Mouse (Mus musculus) cerebellum, adult 2 months (tissue): ENCODE data around the gene Btg4. TPM values are rescaled to one million over a fixed set of nuclear protein-coding genes. Genes with fewer than 3 reads are reported as not detected.

ENCODE experiments used
- DNase-seq, 2 experiments: peaks; one replicate each; pipeline ENCODE4 v3.0.0; 2021
- H3K27ac ChIP-seq: fragments of 200-500 bp; 2 replicates; pipeline ENCODE4 v1.5.1; 2012; ENCODE audit warnings: low read length, control low read depth, inconsistent platforms; ENCODE audit not compliant: insufficient read depth
- H3K27me3 ChIP-seq: fragments of 200-500 bp; 2 replicates; pipeline ENCODE4 v1.6.1; 2012; ENCODE audit warnings: inconsistent platforms, mild to moderate bottlenecking, low read length, moderate library complexity; ENCODE audit not compliant: control insufficient read depth, insufficient read depth
- H3K4me1 ChIP-seq: fragments of 200-500 bp; 2 replicates; pipeline ENCODE4 v1.6.1; 2011; ENCODE audit warnings: low read length; ENCODE audit not compliant: control insufficient read depth, insufficient read depth
- H3K4me3 ChIP-seq: fragments of 200-500 bp; replicated peaks from 2 replicates; pipeline ENCODE3; 2011; ENCODE audit warnings: mild to moderate bottlenecking, low read depth, low read length, control low read depth; ENCODE audit not compliant: insufficient read depth
- CTCF ChIP-seq: fragments of 200-500 bp; IDR thresholded peaks from 2 replicates; pipeline ENCODE4 v1.5.1; 2011; ENCODE audit warnings: low read depth, mild to moderate bottlenecking, control low read depth, low read length, moderate library complexity, borderline replicate concordance; ENCODE audit not compliant: insufficient read depth
- POLR2A ChIP-seq: fragments of 200-500 bp; IDR thresholded peaks from 2 replicates; pipeline ENCODE4 v1.6.1; 2011; ENCODE audit warnings: low read length, control low read depth, borderline replicate concordance; ENCODE audit not compliant: insufficient read depth
- WGBS: fragments of 180-500 bp; shearing (Covaris S2); methylation state at CpG from one replicate; pipeline ENCODE4 v1.1.7; 2018; 5-methylcytosine and 5-hydroxymethylcytosine counted together
- polyA plus RNA-seq: library from polyadenylated mRNA; depleted of rRNA; stranded (reverse); fragments of >200 nt; gene quantifications from 2 replicates; pipeline ENCODE4 v1.2.3, GENCODE M21; 2012

Btg4 gene
- polyA plus RNA-seq, 1 experiment: not detected

- H3K27ac ChIP-seq: no peak overlapping the region
- no peaks in the 10 kb centered on the region for H3K27me3 ChIP-seq
- no peak for TF ChIP-seq CTCF
- TF ChIP-seq POLR2A: no peak
- no peaks in the 10 kb centered on the region for H3K4me1 ChIP-seq
- DNase-seq: no peak
- no peak overlapping the region for H3K4me3 ChIP-seq
- 88% methylated on average over 6 of the region's 6 CpGs for WGBS
Observed at GRCm38 (mm10) chr9:51031603-51032002, 29.1 kb upstream of the Btg4 start.

GRCm38 (mm10) chr9:51032291-51032690 is 28.4 kb upstream of the Btg4 start:
- Histone ChIP-seq H3K27ac (no peak overlapping the region), H3K4me1 (no peaks in the 10 kb centered on the region), H3K4me3 (no peak overlapping the region), H3K27me3 (no peaks in the 10 kb centered on the region)
- 78% methylated on average over 8 of the region's 8 CpGs for WGBS
- no peak for DNase-seq
- TF ChIP-seq POLR2A (no peak), CTCF (no peak)

GRCm38 (mm10) chr9:51032785-51033529 is 27.7 kb upstream of the Btg4 start:
- DNase-seq: no peak
- Histone ChIP-seq H3K4me3 (no peak overlapping the region), H3K27me3 (no peaks in the 10 kb centered on the region), H3K27ac (no peak overlapping the region), H3K4me1 (no peaks in the 10 kb centered on the region)
- 75% methylated on average over 3 of the region's 3 CpGs for WGBS
- TF ChIP-seq POLR2A: no peak
- no peak for TF ChIP-seq CTCF

- H3K27me3 ChIP-seq: no peaks in the 10 kb centered on the region
- no peaks in the 10 kb centered on the region for H3K4me1 ChIP-seq
- H3K27ac ChIP-seq: no peak overlapping the region
- 90% methylated on average over 7 of the region's 7 CpGs for WGBS
- H3K4me3 ChIP-seq: no peak overlapping the region
- no peak for TF ChIP-seq POLR2A
- TF ChIP-seq CTCF: no peak
- DNase-seq: no peak
Observed at GRCm38 (mm10) chr9:51041491-51041980, 19.2 kb upstream of the Btg4 start.

- Histone ChIP-seq H3K4me1 (no peaks in the 10 kb centered on the region), H3K27ac (no peak overlapping the region), H3K4me3 (no peak overlapping the region), H3K27me3 (no peaks in the 10 kb centered on the region)
- no peak for DNase-seq
- TF ChIP-seq CTCF (no peak), POLR2A (no peak)
- WGBS: 80% methylated on average over 6 of the region's 6 CpGs
Observed at GRCm38 (mm10) chr9:51042136-51042535, 18.6 kb upstream of the Btg4 start.

GRCm38 (mm10) chr9:51052180-51052579 is 8.5 kb upstream of the Btg4 start:
- 75% methylated on average over 3 of the region's 3 CpGs for WGBS
- no peak overlapping the region for H3K27ac ChIP-seq
- no peaks in the 10 kb centered on the region for H3K27me3 ChIP-seq
- TF ChIP-seq CTCF (no peak), POLR2A (no peak)
- no peak for DNase-seq
- H3K4me1 ChIP-seq: no peaks in the 10 kb centered on the region
- no peak overlapping the region for H3K4me3 ChIP-seq

- Histone ChIP-seq H3K4me3 (no peak overlapping the region), H3K27me3 (no peaks in the 10 kb centered on the region), H3K27ac (no peak overlapping the region), H3K4me1 (no peaks in the 10 kb centered on the region)
- no peak for DNase-seq
- TF ChIP-seq POLR2A: no peak
- TF ChIP-seq CTCF: no peak
- WGBS: 79% methylated on average over 3 of the region's 3 CpGs
Observed at GRCm38 (mm10) chr9:51056360-51057324, 4.1 kb upstream of the Btg4 start.
